Mouse (Mus musculus) gastrocnemius, adult 8-10 months (tissue): ENCODE data around the gene Tbx2. TPM values are rescaled to one million over a fixed set of nuclear protein-coding genes. Genes with fewer than 3 reads are reported as not detected.

Source experiments
- DNase-seq, 2 experiments: peaks; one replicate each; pipeline ENCODE4 v3.0.0; 2022; ENCODE audit warnings: low spot score in 2 of 2
- total RNA-seq, 4 experiments: library from RNA; stranded (reverse); gene quantifications; 2 replicates each; pipeline ENCODE4 v1.2.4; 2022

The Tbx2 gene
- total RNA-seq, 4 experiments from 2014 or later: 0.68 to 2.7 (median 1.7) TPM

- DNase-seq: no peak
Observed at GRCm38 (mm10) chr11:85825031-85825430, 7.3 kb upstream of the Tbx2 start.

GRCm38 (mm10) chr11:85825823-85826222, 6.5 kb upstream of the Tbx2 start:
- no peak for DNase-seq

GRCm38 (mm10) chr11:85827342-85827741, 5.0 kb upstream of the Tbx2 start:
- DNase-seq: no peak

DNA sequence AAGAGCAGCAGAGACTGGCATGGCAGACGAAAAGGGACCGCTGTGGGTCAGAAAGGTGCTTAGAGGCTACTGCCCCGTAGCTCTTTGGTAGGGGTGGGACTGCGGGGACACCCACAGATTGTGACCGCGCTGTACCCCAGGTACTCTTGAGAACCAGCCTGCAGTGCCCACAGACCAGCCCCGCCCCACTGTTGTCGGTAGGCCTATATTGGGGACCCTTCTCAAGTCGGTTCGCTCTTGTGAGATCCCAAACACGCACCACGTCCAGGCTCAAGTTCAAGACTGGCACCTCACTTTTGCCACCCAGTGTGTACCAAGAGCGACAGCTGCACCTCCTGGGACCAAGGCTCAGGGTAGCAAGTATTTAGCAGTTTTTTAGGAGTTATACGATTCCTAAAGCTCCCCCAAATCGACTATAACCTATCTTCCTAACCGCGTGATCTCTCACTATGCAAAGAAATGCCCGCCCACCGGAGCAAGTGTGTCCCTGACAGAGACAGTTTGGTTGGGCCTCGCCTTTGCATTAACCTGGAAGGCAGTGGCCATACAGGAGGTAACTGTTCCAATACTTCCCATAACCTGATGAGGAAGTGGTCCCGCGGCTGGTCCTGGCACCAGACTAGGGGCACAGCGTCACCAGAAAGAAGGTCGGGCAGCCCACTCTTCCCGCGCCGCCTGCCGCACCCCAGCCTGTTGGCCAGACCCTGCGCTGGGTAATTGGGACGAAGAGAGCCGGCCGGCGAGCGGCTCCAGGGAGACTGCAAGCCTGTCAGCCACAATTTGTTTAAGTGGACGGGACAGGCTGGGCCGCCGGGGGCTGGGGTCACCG, 3.4 kb upstream of the Tbx2 start:
- DNase-seq: no peak

GRCm38 (mm10) chr11:85829520-85830440, 2.6 kb upstream of the Tbx2 start:
- no peak for DNase-seq

- no peak for DNase-seq
Observed at GRCm38 (mm10) chr11:85830901-85831341, 1.4 kb upstream of the Tbx2 start.

DNA sequence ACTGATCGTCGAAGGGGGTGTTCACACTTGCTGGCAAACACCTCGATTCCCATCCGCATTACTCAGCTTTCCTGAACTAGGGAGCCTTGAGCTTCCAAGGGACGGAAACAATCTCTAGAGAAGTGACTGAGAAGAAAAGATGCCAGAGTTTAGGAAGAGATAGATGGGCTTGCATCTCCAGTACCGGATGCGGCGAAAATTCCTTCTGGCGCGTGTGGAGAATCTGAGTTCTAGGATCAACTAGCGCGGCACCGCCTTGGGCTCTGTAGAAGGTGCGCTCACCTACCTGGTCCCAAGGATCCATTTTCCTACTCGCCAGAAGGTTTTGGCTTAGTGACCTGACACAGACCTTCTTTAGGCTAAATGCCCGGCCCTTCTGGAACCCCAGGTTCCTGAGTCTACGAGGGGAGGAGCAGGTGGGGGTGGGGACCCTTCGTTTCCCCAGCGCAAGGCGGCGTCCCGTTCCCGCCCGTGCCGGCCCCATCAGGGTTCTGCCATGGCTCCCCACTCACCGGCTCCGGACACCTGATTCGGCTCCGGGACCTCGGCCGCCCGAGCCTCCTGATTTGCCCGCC, 608 bp upstream of the Tbx2 start:
- no peak for DNase-seq

- DNase-seq: no peak
Observed at GRCm38 (mm10) chr11:85833081-85833521, 750 bp downstream of the Tbx2 start.

GRCm38 (mm10) chr11:85833761-85834385, 1.5 kb downstream of the Tbx2 start:
- no peak for DNase-seq

GRCm38 (mm10) chr11:85834386-85834931, 2.1 kb downstream of the Tbx2 start:
- no peak for DNase-seq

GRCm38 (mm10) chr11:85835001-85835752, 2.8 kb downstream of the Tbx2 start:
- no peak for DNase-seq

GRCm38 (mm10) chr11:85835753-85836522, 3.6 kb downstream of the Tbx2 start:
- no peak for DNase-seq

GRCm38 (mm10) chr11:85836523-85837290, 4.4 kb downstream of the Tbx2 start:
- no peak for DNase-seq

- DNase-seq: no peak
Observed at GRCm38 (mm10) chr11:85837291-85837647, 4.9 kb downstream of the Tbx2 start.

DNA sequence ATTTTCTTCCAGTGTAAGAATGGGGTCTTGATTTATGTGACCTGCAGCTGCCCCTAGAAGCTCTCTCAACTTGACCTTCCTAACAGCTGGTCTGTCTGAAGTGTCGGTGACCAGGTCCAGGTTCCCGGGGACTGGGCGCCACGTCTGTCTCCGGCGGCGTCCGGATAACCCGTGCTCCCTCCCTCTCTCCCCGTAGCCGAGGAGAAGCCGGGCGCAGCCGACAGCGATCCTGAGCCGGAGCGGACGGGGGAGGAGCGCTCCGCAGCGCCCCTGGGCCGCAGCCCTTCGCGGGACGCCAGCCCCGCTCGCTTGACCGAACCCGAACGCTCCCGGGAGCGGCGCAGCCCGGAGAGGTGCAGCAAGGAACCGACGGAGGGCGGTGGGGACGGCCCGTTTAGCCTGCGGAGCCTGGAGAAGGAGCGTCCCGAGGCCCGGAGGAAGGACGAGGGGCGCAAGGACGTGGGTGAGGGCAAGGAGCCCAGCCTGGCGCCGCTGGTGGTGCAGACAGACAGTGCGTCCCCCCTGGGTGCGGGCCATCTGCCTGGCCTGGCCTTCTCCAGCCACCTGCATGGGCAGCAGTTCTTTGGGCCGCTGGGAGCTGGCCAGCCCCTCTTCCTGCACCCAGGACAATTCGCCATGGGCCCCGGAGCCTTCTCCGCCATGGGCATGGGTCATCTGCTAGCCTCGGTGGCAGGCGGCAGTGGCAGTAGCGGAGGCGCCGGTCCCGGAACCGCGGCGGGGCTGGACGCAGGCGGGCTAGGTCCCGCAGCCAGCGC, 5.5 kb downstream of the Tbx2 start:
- DNase-seq: no peak

DNA sequence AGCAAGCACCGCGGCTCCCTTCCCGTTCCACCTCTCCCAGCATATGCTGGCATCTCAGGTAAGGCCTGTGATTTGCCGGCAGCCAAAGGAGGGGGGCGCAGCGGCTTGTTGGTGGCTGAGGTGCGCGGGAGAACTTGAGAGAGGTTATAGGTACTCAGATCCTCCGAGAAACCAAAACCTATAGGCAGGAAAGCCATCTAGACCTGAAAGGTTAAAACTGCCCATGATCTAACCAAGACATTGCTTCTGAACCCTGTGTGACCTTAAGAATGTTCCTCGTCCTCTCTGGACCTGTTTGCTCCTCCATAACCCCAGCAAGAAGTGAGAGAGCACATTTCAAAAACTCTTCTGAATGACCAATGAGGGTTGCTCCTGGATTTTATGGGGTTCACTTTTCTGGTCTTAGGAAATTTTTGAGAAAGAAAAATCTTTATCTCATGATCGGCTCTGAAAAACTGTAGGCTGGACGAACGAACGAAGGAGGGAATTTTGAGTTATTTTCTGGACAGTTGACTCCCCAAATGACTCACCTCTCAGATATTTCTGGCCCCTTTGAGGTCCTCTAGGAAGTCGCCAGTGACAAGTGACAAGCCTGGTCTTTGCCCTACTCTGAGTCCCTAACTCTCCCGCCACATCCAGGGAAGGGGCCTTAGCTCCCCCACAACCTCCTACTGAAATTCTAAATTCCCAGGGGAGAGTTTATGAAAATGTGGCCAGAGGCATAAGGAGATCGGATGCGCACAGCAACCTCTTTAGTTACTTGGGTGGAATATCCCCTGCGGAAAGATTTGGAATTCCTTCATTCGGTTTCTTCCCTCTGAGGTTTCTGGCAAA, 6.3 kb downstream of the Tbx2 start:
- DNase-seq: no peak
